Mouse (Mus musculus) spleen, postnatal 36 days (tissue): ENCODE measurements around the gene Med8.

Experiments used
- DNase-seq, 2 experiments: peaks; one replicate each; pipeline ENCODE4 v3.0.0; 2022; ENCODE audit warnings: low spot score in 2 of 2, mixed read lengths in 1 of 2

Med8 gene

DNA sequence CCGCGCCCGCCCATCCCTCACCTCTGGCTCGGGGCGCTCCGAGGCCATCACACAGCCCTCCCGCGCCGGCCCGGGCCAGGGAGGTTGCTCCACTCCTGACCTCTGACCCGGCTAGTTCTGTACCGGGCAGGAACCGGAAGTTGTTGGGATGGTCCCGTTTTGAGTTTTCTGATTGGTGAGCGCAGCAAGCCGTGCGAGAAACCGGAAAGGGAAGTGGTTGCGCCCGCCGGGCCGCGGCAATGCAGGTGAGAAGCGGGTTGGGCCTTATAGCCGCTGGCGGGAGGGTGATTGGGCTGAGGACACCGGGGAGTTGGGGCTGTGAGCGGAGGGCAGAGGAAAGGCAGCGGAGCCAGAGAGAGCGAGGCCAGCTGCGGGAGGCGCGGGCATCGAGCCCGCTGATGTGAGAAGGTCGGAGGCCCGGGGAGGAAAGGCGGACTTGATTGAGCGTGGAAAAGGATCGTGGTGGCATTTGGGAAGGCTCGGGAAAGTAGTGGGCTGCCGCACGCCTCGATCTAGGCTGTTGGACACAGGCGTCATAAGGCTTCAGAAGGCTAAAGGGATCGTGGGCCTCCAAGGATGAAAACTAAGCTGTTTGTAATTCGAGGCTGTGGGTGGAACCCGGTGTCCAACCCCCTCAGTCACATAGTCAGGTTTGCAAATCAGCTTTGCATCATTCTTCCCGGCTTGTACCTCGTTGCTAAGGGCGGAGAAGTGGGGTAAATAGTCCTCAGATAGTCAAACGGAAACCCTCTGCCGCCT, at the start of gene Med8, which contains the start of gene Szt2:
TSS of gene Med8 (plus strand) at position 196 of the 759 bp plus-strand sequence.
TSS of gene Szt2 (minus strand) at position 132 of the 759 bp plus-strand sequence.
- peak; percentile 93 to 94 for DNase-seq

DNA sequence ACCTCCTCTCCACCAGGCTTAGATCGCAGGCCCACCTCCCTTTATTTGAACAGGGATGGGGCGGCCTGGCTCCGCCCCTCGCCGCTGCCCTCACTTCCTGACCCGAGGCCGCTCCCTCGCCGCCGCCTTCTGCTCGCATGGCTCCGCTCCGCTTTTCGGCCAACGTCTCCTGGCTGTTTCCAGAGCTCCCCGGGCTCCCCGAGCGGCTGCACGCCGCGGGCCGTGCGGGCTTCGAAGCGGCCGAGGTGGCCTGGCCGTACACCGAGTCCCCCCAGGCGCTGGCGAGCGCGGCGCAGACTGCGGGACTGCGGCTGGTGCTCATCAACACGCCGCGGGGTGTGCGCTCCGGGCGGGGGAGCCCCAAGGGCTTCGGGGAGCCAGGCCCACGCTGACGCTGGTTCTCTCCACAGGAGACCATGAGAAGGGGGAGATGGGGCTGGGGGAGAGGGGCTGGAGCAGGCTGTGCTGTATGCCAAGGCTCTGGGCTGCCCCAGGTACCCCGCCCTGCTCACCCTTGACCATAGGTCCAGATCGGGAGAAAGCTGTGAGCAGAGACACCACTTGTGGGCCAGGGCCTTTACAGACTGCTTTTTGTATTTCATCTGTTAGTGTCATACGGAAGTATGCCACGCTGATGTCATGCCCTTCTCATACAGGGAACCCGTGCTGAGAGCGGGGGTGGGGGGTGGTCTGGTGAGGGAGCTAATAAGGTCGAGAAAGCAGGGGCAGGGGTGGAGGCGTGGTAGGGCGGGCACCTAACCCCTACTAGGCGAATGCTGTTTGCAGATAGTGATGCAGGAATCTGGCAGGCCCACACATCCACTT, 49.0 kb upstream of the Med8 start:
- DNase-seq: peak; percentile 60 to 69

DNA sequence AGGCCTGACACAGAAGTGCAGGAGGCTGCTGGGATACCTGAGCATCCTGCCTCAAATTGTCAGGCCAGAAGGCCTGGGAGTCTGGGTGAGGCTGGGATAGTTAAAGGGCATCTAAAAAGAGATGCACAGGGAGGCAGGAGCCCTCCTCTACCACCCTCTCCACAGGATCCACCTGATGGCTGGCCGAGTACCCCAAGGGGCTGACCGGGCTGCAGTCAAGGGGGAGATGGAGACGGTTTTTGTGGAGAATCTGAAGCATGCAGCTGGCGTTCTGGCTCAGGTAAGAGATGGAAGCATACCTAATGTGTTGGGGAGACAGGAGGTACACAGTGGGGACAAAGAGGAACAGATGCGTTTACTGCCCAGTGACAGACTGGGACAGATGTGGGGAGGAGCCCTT, 47.7 kb upstream of the Med8 start:
- no peak for DNase-seq

DNA sequence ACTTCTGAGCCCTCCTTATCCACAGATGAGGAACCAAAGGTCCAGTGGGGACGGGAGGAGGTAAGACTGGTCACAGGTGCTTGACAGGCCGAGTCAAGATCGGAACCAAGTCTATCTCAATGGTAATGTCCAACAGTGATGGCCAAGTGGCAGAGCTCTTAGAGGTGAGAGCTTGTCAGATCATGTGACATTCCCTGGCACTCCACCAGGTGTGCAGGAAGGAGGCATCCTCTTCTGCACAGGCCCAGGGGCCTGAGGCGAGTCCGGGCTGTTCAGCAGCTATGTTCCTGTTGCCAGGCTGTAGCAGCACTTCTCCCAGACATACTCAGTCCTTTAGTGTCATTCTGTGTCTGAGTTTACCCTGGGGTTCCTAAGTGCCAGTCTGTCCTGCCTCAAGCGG, 46.3 kb upstream of the Med8 start:
- DNase-seq: no peak

DNA sequence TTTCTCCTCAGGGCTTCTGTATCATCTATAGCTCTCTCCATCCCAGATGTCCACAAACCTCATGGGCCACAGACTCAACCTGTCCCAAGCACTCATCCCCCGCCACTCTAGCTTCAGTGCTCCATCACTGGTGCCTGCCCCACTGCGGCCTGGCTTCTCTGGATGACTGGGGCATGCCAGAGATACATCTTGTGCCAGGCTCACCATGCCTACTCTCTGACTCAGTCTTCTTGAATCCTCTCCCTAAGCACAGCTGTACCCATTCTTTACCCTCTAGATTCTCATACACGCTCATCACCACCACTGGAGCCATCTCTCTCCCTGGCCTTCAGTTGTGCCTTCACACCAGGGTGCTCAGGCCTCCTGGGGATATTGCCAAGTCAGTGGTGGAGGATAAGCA, 45.2 kb upstream of the Med8 start:
- no peak for DNase-seq

DNA sequence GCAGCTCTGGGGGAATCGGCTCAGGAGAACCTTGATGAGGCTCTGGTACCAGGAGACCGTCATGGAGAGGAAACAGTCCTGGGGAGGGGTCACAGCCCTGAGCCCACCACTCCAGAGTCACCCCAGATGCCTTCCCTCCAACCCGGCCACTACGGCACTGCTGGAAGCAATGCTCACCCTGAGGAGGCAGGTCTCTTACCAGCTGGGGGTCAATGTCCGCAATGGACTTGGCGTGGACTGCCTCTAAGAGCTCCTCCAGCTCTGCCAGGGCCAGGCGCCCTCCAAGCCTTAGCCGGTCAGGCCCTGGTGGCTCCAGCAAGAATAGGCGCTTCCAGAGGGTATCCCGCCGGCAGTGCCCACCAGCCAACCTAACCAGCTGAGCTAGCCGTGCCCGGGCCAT, 44.5 kb upstream of the Med8 start:
- no peak for DNase-seq

DNA sequence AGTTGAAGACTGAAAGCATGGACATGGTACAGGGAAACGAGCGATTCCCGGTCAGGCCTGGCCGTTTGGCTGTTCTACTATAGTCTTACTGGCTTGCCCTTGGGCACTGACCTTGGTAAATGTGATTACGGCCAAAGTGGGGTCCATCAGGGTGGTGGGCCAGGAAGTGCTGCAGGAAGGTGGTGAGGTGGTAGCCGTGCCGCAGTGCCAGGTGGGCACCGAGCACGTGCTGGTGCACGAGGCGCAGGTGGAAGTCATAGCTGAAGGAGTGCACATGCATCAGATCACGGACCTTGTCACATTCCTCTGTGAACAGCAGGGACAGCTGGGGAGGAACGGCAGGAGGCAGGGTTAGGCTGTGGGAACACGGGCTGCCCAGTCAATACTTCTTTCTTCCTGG, 43.1 kb upstream of the Med8 start:
- no peak for DNase-seq

DNA sequence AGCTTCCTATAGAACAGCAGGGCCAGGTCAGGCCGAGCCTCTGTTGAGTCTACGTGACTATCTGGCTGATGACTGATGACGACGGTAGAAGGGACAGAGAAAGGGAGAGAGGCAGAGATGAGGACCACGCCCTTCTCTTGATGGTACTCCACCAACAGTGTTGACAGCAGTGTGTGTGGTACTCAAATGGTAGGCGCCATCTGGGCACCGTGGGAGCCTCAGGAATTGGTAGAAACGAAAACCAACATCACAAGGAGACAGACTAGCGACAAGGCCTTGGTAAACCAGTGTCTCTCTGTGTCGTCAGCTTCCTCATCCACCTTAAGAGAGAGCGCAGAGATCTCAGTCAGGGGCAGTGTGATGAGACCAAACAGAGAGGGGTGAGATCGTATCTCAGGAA, 41.6 kb upstream of the Med8 start:
- no peak for DNase-seq

DNA sequence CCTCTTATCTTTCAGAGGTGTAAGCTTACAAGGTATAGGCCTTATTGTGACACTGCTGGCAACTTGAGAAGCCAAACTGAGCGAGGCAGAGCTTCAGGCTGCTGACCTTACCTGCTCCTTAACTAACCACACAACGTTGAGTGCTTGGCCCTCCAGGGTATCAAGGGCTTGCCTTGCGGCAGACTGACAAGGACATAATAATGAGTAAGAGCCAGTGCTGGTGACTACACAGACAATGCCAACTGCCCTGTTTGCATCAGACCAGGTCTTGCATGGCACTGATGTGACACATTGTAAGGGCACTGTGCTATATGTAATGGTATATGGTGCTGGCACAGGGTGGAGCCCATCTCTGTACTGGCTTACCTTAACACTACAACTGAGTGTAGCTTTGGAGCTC, 40.5 kb upstream of the Med8 start:
- DNase-seq: no peak

DNA sequence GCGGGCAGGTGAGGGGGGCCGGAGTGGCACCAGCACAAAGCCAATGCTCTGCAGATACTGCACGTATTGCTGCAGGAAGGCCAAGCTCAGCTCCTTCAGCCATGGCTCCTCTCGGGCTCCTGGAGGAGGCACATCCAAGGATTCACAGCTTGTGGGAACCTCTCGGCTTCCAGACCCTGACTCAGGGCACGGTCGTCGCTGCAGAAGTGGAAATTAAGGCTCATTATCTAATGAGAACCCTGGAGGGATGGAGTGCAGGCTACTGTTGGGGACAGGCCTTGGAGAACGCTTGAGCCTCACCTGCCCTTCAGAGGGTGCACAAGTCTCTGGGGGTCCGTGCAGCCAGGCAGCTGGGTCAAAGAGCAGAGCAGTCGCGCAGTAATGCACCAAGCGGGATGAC, 37.3 kb upstream of the Med8 start:
- DNase-seq: no peak

DNA sequence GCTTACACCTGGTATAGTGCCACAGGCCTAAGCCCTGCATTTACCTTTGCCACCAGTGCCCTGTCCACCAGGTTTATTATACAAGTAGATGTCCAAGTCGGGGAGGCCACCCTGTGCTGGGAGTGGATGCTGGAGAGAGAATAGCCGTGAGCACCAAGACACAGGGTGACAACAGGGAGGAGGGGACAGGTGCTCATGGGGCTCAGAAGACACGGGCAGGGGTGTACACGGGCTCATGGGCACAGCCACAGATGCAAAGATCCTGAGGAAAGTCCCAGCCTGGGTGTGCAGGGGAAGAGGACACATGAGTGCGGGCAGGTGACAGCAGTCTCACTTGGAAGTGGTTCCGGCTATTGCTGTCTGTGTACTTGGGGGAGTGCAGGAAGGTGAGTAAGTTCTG, 33.1 kb upstream of the Med8 start:
- no peak for DNase-seq

DNA sequence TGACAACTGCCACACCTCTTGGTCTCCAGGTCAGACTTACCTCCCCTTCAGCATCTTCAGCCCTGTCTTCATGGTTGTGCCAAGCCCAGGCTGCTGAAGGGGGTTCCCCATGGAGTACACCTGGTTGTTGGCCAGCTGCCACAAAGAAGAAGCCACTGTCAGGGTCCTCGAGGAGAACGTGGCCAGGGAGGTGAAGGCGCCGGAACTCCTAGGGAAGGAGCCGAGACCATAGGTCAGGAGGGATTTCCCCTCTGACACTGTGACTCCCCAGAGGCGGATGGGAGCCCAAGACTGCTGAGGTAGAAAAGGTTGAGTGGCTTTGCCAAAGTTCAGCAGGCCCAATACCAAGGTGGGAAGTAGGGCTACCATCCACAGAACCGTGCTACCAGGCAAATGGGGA, 25.9 kb upstream of the Med8 start:
- DNase-seq: no peak

DNA sequence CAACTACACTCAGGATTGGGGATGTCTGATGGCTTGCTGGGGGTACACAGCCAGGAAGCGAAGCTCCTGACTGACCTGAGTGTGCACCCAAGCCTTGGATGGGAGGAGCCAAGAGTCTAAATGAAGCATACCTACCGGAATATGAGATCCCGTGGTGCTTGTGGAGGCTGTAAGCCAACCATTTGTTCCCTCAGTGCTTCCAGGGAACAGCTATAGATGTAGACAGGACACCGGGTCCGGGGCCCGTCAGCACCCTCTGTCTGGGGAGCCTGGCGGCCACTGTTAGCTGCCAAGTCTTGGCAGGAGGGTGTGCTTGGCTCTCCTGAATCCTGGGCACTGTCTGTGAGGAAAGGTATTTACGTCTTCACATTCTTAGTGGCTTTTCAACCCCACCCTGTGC, 21.8 kb upstream of the Med8 start:
- DNase-seq: no peak

DNA sequence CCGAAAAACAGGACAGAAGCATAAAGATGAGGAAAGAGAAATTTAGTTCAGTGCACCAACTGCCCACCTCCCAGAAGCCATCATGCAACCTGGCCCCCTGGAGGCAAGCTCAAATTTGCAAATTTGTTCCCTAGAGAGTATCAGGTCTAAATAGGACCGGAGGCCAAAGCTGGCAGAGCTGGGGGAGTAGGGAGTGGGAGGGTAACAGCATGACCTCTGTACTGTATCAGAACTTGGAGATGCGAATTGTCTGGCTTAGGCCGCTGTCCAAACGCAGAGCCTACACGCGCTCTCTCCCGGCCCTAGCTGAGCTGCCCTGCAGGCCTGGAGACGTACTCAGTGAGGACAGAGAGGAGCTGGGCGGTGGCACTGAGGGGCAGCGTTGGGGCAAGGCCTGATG, 19.0 kb upstream of the Med8 start:
- DNase-seq: no peak

DNA sequence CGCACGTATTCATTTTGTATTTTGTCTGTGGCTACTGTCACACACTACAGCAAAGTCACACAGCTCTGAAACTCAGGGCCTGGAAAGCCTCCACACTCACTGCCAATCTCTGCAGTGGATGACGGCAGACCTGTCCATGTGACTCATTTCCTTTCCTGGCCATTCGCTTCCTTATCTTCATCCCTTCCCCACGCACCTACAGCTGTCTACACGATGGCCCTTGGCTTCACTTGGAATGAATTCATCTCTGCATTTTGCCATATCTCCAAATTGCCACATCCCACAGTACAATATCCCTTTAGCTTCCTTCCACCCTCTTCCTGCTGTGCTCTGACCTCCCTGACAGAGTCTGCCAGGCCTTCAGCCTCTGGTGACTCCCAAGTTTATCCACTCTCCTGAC, 14.6 kb upstream of the Med8 start:
- no peak for DNase-seq

DNA sequence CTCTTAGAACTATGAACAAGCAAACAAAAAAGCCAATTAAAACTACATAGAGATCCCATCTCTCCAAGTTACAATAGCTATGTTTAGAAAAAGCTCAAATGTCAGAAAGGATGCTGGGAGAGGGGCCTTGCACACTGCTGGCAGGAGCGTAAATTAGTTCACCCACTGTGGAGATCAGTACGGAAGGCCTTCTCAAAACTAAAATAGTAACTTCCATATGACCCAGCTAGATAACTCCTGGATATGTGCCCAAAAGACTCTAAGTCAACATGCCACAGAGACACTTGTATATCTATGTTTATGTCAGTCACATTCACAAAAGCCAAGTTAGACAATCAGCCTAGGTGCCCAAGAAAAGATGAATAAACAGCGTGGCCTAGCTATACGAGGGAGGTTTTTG, 13.8 kb upstream of the Med8 start:
- DNase-seq: no peak

DNA sequence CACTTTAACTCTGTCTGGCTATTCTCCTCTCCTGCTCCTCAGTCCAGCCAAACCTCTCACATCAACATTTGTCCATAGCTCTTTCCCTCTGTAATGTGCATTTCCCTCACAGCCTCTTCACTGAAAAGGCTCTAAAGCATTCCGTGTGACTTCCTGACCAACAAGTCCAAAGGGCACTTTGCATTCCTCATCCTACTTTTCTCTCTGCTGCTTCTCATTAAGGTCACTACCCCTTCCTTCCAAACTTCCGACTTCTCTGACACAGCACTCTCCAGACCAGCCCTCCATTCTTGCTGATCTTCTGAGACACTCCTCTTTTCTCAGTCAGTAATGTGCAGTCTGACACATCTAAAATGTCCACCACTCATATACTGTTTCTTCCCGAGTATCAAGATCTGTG, 12.7 kb upstream of the Med8 start:
- no peak for DNase-seq

DNA sequence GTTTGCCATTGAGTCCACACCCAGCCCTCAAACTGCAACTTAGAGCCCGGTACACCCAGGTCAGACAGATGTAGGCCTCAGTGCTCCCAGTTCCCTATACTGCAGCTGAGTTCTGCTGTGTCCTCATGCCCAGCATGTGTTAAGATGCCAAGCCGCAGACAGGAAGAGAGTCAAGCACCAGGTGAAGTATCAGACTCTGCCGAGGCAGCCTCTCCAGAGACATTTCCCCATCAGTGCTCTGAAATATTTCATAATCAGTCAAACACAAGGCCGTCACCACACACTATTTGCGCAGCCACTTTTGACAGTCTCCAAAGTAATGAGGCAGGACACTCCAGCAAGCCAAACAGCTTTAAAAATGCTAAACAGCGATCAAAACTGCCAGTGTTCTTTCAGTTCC, 10.7 kb upstream of the Med8 start:
- DNase-seq: no peak

DNA sequence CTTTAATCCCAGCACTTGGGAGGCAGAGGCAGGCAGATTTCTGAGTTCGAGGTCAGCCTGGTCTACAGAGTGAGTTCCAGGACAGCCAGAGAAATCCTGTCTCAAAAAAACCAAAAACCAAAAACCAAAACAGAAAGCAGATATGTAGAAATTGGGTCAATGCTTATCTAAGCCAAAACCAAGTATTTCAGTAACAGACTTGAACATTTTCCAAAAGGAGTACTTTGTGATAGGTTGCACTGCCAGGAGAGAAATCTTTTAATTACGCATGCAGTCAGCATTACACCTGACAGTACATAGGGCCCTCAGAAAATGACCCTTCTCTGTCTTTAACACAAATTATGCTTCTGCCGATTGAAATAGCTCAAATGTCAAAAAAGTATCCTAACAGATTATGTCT, 7.7 kb upstream of the Med8 start:
- DNase-seq: no peak

DNA sequence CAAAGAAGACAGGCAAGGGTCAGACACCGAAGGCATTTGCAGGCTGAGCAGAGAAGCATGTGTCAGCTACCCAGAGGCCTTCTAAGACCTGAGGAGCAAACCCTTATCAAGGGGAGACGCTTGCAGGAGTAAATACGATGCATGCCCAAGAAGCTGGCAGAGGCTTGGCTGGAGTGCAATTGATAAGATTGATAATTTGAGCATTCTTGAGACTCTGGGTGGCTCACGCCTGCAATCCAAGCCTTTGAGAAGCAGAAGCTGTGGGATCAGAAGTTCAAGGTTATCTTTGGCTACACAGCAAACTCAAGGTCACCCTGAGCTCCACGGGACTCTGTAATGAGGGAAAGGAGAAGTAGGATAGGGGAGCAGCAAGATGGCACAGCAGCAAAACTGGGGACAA, 7.2 kb upstream of the Med8 start:
- no peak for DNase-seq

DNA sequence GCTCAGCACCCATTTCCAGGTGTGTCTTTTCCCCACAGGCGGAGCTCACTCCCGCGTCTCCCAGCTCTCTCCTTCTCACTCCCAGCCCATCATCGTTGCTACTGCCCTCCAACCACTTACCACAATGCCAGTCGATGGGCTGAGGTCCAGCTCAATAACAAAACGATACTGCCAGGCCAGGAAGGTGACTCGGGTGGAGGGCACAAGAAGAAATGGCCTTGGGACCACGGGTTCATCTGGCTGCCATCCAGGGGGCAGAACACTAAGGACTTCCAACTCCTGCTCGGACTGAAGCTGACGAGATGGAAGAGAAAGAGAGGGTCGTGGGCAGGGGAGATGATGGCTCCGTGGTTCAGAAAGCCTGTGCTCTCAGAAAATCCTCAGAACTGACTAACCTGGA, 6.4 kb upstream of the Med8 start:
- no peak for DNase-seq

DNA sequence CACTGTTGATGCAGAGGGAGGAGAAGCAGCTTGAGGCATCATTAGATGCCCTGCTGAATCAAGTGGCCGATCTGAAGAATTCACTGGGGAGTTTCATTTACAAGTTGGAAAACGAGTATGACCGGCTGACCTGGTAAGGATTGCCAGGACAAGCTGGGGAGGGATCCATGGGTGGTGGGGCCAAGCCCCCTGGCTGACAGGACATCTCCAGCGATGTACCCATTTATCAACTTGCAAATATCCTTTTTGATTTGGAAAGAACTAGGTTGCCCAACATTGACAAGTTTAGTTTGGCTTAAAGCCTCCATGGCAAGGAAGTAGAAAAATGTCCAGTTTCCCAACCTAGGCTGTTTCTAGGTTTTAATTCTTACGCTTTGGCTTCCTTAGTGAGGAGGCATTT, 1.7 kb downstream of the Med8 start:
- no peak for DNase-seq

DNA sequence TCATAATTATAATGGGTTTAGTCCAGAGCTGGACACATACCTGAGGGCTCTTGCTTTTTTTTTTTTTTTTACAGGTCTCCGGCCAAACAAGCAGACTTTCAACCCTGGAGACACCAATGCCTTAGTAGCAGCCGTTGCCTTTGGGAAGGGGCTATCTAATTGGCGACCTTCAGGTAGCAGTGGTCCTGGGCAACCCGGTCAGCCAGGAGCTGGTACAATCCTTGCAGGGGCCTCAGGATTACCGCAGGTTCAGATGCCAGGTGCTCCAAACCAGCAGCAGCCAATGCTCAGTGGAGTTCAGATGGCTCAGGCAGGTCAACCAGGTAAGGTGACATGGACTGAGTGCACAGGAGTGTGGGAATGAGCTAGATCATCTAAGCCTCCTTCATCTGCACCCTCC, 4.4 kb downstream of the Med8 start:
- DNase-seq: no peak
